Mouse (Mus musculus) kidney, postnatal 0 days (tissue): ENCODE measurements at regions not wholly inside any gene's neighbourhood (a gene's known extent, or its start where the extent isn't known, plus 50 kb on each side); places are given as distances from the start of the nearest gene placed in this dataset.

Experiments
- ATAC-seq: fragments of 200-750 bp; cut with Nextera tagmentation; replicated peaks from 2 replicates; pipeline ENCODE4 v1.8.0; 2017; ENCODE audit warnings: low read depth, moderate number of reproducible peaks, moderate TSS enrichment, moderate library complexity; ENCODE audit not compliant: low FRiP score
- DNase-seq: peaks from one replicate; pipeline ENCODE4 v3.0.0-alpha.2; 2016; ENCODE audit warnings: low spot score
- H3K27ac ChIP-seq: fragments of 300-500 bp; sonication (generic); 2 replicates; pipeline ENCODE4 v1.5.1; 2014; ENCODE audit warnings: mild to moderate bottlenecking
- H3K27me3 ChIP-seq: fragments of 300-500 bp; sonication (generic); 2 replicates; pipeline ENCODE4 v1.6.1; 2014; ENCODE audit warnings: low read length, mixed read lengths; ENCODE audit not compliant: insufficient read depth
- H3K36me3 ChIP-seq: fragments of 300-500 bp; sonication (generic); 2 replicates; pipeline ENCODE4 v1.6.1; 2014; ENCODE audit warnings: low read length, mixed read lengths; ENCODE audit not compliant: insufficient read depth
- H3K4me1 ChIP-seq: fragments of 300-500 bp; sonication (generic); replicated peaks from 2 replicates; pipeline ENCODE4 v1.6.1; 2014; ENCODE audit warnings: antibody characterized with exemption, low read length, mixed read lengths; ENCODE audit not compliant: insufficient read depth
- H3K4me2 ChIP-seq: fragments of 300-500 bp; sonication (generic); 2 replicates; pipeline ENCODE4 v1.6.1; 2014; ENCODE audit warnings: mild to moderate bottlenecking, low read length, moderate library complexity, mixed read lengths
- H3K4me3 ChIP-seq: fragments of 300-500 bp; sonication (generic); replicated peaks from 2 replicates; pipeline ENCODE4 v1.5.1; 2014; ENCODE audit warnings: low read depth, low read length
- H3K9ac ChIP-seq: fragments of 300-500 bp; sonication (generic); 2 replicates; pipeline ENCODE4 v1.6.1; 2014; ENCODE audit warnings: low read depth, low read length
- H3K9me3 ChIP-seq: fragments of 300-500 bp; sonication (generic); replicated peaks from 2 replicates; pipeline ENCODE4 v1.6.1; 2016; ENCODE audit warnings: low read length, inconsistent platforms, mixed read lengths
- CTCF ChIP-seq: IDR thresholded peaks from 2 replicates; pipeline ENCODE4 v1.5.1; 2016; ENCODE audit warnings: antibody characterized with exemption, low read depth, mild to moderate bottlenecking, moderate library complexity
- WGBS: fragments of 180-500 bp; shearing (Covaris S2); extraction: QIAGEN DNeasy Blood & Tissue Kit; methylation state at CpG from one replicate; pipeline ENCODE4 v1.1.7; 2014; 5-methylcytosine and 5-hydroxymethylcytosine counted together

- ATAC-seq = no peak
Measured at GRCm38 (mm10) chr10:117552049-117552652, 77.1 kb upstream of the Cpm start.

GRCm38 (mm10) chr10:117551234-117552048, 77.9 kb upstream of the Cpm start:
- no peaks in the 10 kb centered on the region for H3K36me3 ChIP-seq
- no peaks in the 10 kb centered on the region; the same call in 1 of the 2 replicates for H3K4me1 ChIP-seq
- ATAC-seq (no peak), DNase-seq (no peak)
- H3K9me3 ChIP-seq = no peaks in the 10 kb centered on the region
- H3K4me2 ChIP-seq = no peak overlapping the region
- no peak overlapping the region for H3K4me3 ChIP-seq
- H3K9ac ChIP-seq = no peak overlapping the region
- TF ChIP-seq CTCF = no peak
- no peaks in the 10 kb centered on the region for H3K27me3 ChIP-seq
- 66% methylated on average over 13 of the region's 13 CpGs for WGBS
- H3K27ac ChIP-seq = no peak overlapping the region

More at GRCm38 (mm10) chr10:117552049-117552652, 77.1 kb upstream of the Cpm start:
- 89% methylated on average over 9 of the region's 9 CpGs for WGBS
- H3K36me3 ChIP-seq = no peaks in the 10 kb centered on the region
- peaks cover 2% of the 10 kb centered on the region; the same call in 1 of the 2 replicates for H3K4me1 ChIP-seq
- H3K9ac ChIP-seq = no peak overlapping the region
- H3K27ac ChIP-seq = no peak overlapping the region
- H3K9me3 ChIP-seq = no peaks in the 10 kb centered on the region
- no peak for DNase-seq
- H3K27me3 ChIP-seq = no peaks in the 10 kb centered on the region
- no peak overlapping the region for H3K4me3 ChIP-seq
- no peak for TF ChIP-seq CTCF
- H3K4me2 ChIP-seq = no peak overlapping the region

- Histone ChIP-seq H3K9me3 (no peaks in the 10 kb centered on the region), H3K27ac (no peak overlapping the region), H3K4me1 (no peaks in the 10 kb centered on the region; the same call in 1 of the 2 replicates), H3K27me3 (no peaks in the 10 kb centered on the region), H3K36me3 (no peaks in the 10 kb centered on the region), H3K4me3 (no peak overlapping the region), H3K9ac (no peak overlapping the region), H3K4me2 (no peak overlapping the region)
- no peak for DNase-seq
- ATAC-seq = no peak
- whole genome bisulfite sequencing = 92% methylated on average over 16 of the region's 16 CpGs
- TF ChIP-seq CTCF = no peak
Measured at GRCm38 (mm10) chr10:117549854-117550605, 79.3 kb upstream of the Cpm start.

GRCm38 (mm10) chr10:117549506-117549830, 79.8 kb upstream of the Cpm start:
- H3K27ac ChIP-seq = no peak overlapping the region
- H3K4me1 ChIP-seq = no peaks in the 10 kb centered on the region; the same call in 1 of the 2 replicates
- 86% methylated on average over 4 of the region's 4 CpGs for WGBS
- no peak overlapping the region for H3K4me2 ChIP-seq
- TF ChIP-seq CTCF = no peak
- H3K9ac ChIP-seq = no peak overlapping the region
- H3K4me3 ChIP-seq = no peak overlapping the region
- H3K27me3 ChIP-seq = no peaks in the 10 kb centered on the region
- no peak for DNase-seq
- no peaks in the 10 kb centered on the region for H3K9me3 ChIP-seq
- no peak for ATAC-seq
- H3K36me3 ChIP-seq = no peaks in the 10 kb centered on the region

- TF ChIP-seq CTCF = no peak
- Histone ChIP-seq H3K36me3 (no peaks in the 10 kb centered on the region), H3K4me2 (no peak overlapping the region), H3K9ac (no peak overlapping the region), H3K27ac (no peak overlapping the region), H3K9me3 (no peaks in the 10 kb centered on the region), H3K27me3 (no peaks in the 10 kb centered on the region), H3K4me1 (no peaks in the 10 kb centered on the region; the same call in 1 of the 2 replicates), H3K4me3 (no peak overlapping the region)
- no peak for ATAC-seq
- 88% methylated on average over 23 of the region's 23 CpGs for WGBS
- no peak for DNase-seq
Measured at GRCm38 (mm10) chr10:117548775-117549505, 80.4 kb upstream of the Cpm start.

- Histone ChIP-seq H3K4me2 (no peak overlapping the region), H3K27ac (no peak overlapping the region), H3K9ac (no peak overlapping the region), H3K4me3 (no peak overlapping the region), H3K36me3 (no peaks in the 10 kb centered on the region), H3K9me3 (no peaks in the 10 kb centered on the region), H3K4me1 (no peaks in the 10 kb centered on the region; the same call in 1 of the 2 replicates), H3K27me3 (no peaks in the 10 kb centered on the region)
- WGBS = 97% methylated on average over 4 of the region's 4 CpGs
- ATAC-seq (no peak), DNase-seq (no peak)
- no peak for TF ChIP-seq CTCF
Measured at GRCm38 (mm10) chr10:117548262-117548661, 81.0 kb upstream of the Cpm start.
